Mouse (Mus musculus) lung, adult 2 months (tissue): ENCODE measurements around the gene Vps13d.

Source experiments
- CTCF ChIP-seq: fragments of 200-500 bp; IDR thresholded peaks from 2 replicates; pipeline ENCODE4 v1.5.1; 2011; ENCODE audit warnings: mild to moderate bottlenecking, low read length, control low read depth; ENCODE audit not compliant: insufficient read depth
- POLR2A ChIP-seq: fragments of 200-500 bp; IDR thresholded peaks from 2 replicates; pipeline ENCODE4 v1.6.1; 2011; ENCODE audit warnings: low read depth, mild to moderate bottlenecking, control low read depth, low read length, borderline replicate concordance; ENCODE audit errors: extremely low read depth

DNA sequence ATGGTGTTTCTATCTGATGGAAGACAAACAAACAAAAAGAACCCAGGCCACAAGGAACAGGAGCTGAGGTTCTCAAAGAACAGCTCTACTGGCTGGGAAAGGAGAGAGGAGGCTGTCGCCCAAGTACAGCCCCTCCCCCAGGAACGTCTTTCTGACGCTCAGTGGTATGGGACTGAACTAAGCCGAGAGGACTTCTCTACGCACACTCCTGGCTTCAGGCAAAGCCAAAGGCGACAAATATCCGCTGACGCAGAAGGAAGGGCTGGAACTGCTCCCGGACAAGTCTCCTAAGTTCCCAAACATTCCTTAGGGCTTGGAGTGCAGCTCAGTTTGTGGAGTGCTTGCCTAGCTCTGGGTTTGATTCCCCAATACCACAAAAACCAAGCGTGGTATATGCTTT lies 264.4 kb downstream of the Vps13d start:
- TF ChIP-seq POLR2A (no peak), CTCF (no peak)
